In the genomic region with DNA sequence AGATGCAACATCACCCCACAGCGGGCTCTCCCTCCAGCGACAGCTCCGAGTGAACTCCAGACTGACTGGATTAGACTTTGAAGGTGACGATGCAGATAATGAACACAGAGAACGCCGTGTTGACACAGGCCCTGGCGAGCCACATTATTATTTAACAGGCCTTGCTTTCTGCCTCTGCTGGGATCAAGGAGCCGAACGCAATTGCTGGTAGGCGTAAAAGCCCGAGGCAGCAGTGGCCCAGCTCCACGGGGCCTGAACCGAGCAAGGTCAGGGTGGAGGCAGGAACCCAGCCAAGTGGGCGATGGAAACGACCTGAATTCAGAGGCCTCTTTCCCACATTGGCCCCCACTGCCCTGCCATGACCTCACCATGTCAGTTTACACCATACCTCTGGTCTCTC, we compare ENCODE assay signal across 14 mouse cellular contexts.
DNase-seq lines count a peak whose midpoint lies in the region; ATAC-seq and TF ChIP-seq lines count a peak whose summit lies in the region.
"Had no signal": no experiment of that assay in that cellular context is flagged by ENCODE, and none has a peak within 500 bp of the region (broad histone marks: within the 10 kb centered on the region; RNA-seq: fewer than 3 reads in every experiment).

No protein-coding gene starts in this region.

- H3K36me3 ChIP-seq in liver, adult 2 months (ENCODE audit: control insufficient read depth, insufficient read depth, low read length): 0 out of 2 replicates have a peak, but pooled peaks cover 3% of the 10 kb centered on the region
- peaks cover 5% of the 10 kb centered on the region; the same call in 1 of the 2 replicates for H3K36me3 ChIP-seq in liver, embryonic 12.5 days
- H3K36me3 ChIP-seq in forebrain, embryonic 16.5 days (ENCODE audit: control insufficient read depth, insufficient read depth): 0 out of 2 replicates have a peak, but pooled peaks cover 6% of the 10 kb centered on the region
- peaks cover 40% of the 10 kb centered on the region for H3K36me3 ChIP-seq in neural tube, embryonic 13.5 days

- TF ChIP-seq POLR2A in liver, adult 2 months (IDR thresholded peaks at IDR 0.05; ENCODE audit: extremely low read depth, insufficient read depth, low read length): no peak

- WGBS in liver, adult 2 months: 15% methylated on average over 15 of the region's 15 CpGs
- 68% methylated on average over 15 of the region's 15 CpGs for WGBS in liver, embryonic 12.5 days (ENCODE audit: insufficient replicate concordance)
- 26% methylated on average over 15 of the region's 15 CpGs for WGBS in forebrain, embryonic 16.5 days
- 23% methylated on average over 15 of the region's 15 CpGs for WGBS in neural tube, embryonic 13.5 days

- H3K9me3 ChIP-seq in liver, embryonic 12.5 days (replicated peaks): no peaks in the 10 kb centered on the region
- H3K9me3 ChIP-seq in forebrain, embryonic 16.5 days (ENCODE audit: control insufficient read depth, low read length): no peaks in the 10 kb centered on the region
- no peaks in the 10 kb centered on the region for H3K9me3 ChIP-seq in neural tube, embryonic 13.5 days
- H3K9me3 ChIP-seq: limb, embryonic 13.5 days; stomach, embryonic 15.5 days had no signal

- no peaks in the 10 kb centered on the region for H3K27me3 ChIP-seq in liver, adult 2 months (ENCODE audit: control insufficient read depth, insufficient read depth, low read length)
- no peaks in the 10 kb centered on the region for H3K27me3 ChIP-seq in liver, embryonic 12.5 days (replicated peaks)
- H3K27me3 ChIP-seq in forebrain, embryonic 16.5 days (replicated peaks; ENCODE audit: control insufficient read depth, insufficient read depth, low read length): no peaks in the 10 kb centered on the region
- H3K27me3 ChIP-seq in neural tube, embryonic 13.5 days: no peaks in the 10 kb centered on the region
- H3K27me3 ChIP-seq: limb, embryonic 13.5 days; stomach, embryonic 15.5 days had no signal

- peaks cover 15% of the 10 kb centered on the region for H3K4me1 ChIP-seq in liver, adult 2 months (ENCODE audit: control insufficient read depth, insufficient read depth, low read length)
- peaks cover 6% of the 10 kb centered on the region; the same call in 1 of the 2 replicates for H3K4me1 ChIP-seq in liver, embryonic 12.5 days
- H3K4me1 ChIP-seq in forebrain, embryonic 16.5 days (replicated peaks; ENCODE audit: control insufficient read depth, insufficient read depth, low read length): peaks cover 14% of the 10 kb centered on the region
- H3K4me1 ChIP-seq in neural tube, embryonic 13.5 days (replicated peaks): peaks cover 65% of the 10 kb centered on the region

- DNase-seq in liver, adult 2 months (ENCODE audit: extremely low read depth, low read depth, low spot score): peak; percentile 77
- peak; percentile 26 for DNase-seq in kidney, postnatal 10 days
- DNase-seq in urinary bladder, adult 2 months (ENCODE audit: low spot score): no peak
- DNase-seq in cerebellum, postnatal 4 days (ENCODE audit: low spot score in 2 of 2): no peak
- no peak for DNase-seq in left cerebral cortex, adult 8-10 months (ENCODE audit: low spot score in 2 of 2)
- DNase-seq: cerebellum, postnatal 25 days; right cerebral cortex, postnatal 4 days had no signal

- no peak overlapping the region for H3K9ac ChIP-seq in liver, adult 2 months (ENCODE audit: low read depth, low read length)
- no peak overlapping the region for H3K9ac ChIP-seq in liver, embryonic 12.5 days
- no peak overlapping the region for H3K9ac ChIP-seq in forebrain, embryonic 16.5 days (replicated peaks; ENCODE audit: low read depth, low read length)
- H3K9ac ChIP-seq in neural tube, embryonic 13.5 days: 0 out of 2 replicates have a peak overlapping the region, but pooled peaks have one; percentile 31
- H3K9ac ChIP-seq: limb, embryonic 13.5 days; stomach, embryonic 15.5 days had no signal

- no peak for TF ChIP-seq CTCF in liver, adult 2 months (IDR thresholded peaks at IDR 0.05; ENCODE audit: low read depth, low read length)

- H3K79me2 ChIP-seq in liver, adult 2 months (ENCODE audit: control insufficient read depth, insufficient read depth, low read length): no peaks in the 10 kb centered on the region

- H3K27ac ChIP-seq in liver, adult 2 months (replicated peaks; ENCODE audit: insufficient read depth, low read depth, low read length): peak overlapping the region; percentile 33; the same call in 1 of the 2 replicates
- H3K27ac ChIP-seq in liver, embryonic 12.5 days: no peak overlapping the region
- H3K27ac ChIP-seq in forebrain, embryonic 16.5 days (ENCODE audit: low read length): 0 out of 2 replicates have a peak overlapping the region, but pooled peaks have one; percentile 20
- peak overlapping the region; percentile 78 for H3K27ac ChIP-seq in neural tube, embryonic 13.5 days (replicated peaks)
- H3K27ac ChIP-seq: limb, embryonic 13.5 days; macrophage; stomach, embryonic 15.5 days had no signal

- H3K4me2 ChIP-seq in liver, embryonic 12.5 days: no peak overlapping the region
- H3K4me2 ChIP-seq in forebrain, embryonic 16.5 days (ENCODE audit: low read length): no peak overlapping the region
- no peak overlapping the region for H3K4me2 ChIP-seq in neural tube, embryonic 13.5 days
- H3K4me2 ChIP-seq: limb, embryonic 13.5 days; stomach, embryonic 15.5 days had no signal

- ATAC-seq in liver, embryonic 12.5 days: no peak
- no peak for ATAC-seq in forebrain, embryonic 16.5 days
- ATAC-seq in neural tube, embryonic 13.5 days (ENCODE audit: low read depth): no peak

- no peak overlapping the region for H3K4me3 ChIP-seq in liver, adult 2 months (ENCODE audit: insufficient read depth, low read depth, low read length)
- no peak overlapping the region for H3K4me3 ChIP-seq in liver, embryonic 12.5 days
- H3K4me3 ChIP-seq in forebrain, embryonic 16.5 days (replicated peaks; ENCODE audit: low read length): no peak overlapping the region
- H3K4me3 ChIP-seq in neural tube, embryonic 13.5 days: no peak overlapping the region
- H3K4me3 ChIP-seq: erythroblast, embryonic 14.5 days; limb, embryonic 13.5 days; stomach, embryonic 15.5 days had no signal

Comparison
In these comparisons a context has a peak if more than half of its experiments do, and no peak if none do; other contexts are left out.
1. DNase-seq: peak in liver, adult 2 months (single experiment) and kidney, postnatal 10 days (single experiment); none in urinary bladder, adult 2 months (single experiment), cerebellum, postnatal 4 days (0 of 2) and left cerebral cortex, adult 8-10 months (0 of 2).